Mouse (Mus musculus) intestine, embryonic 16.5 days (tissue): ENCODE results near the gene Fli1. TPM values are rescaled to one million over a fixed set of nuclear protein-coding genes. Genes with fewer than 3 reads are reported as not detected.

Source experiments
- ATAC-seq: fragments of 200-750 bp; cut with Nextera tagmentation; 2 replicates; pipeline ENCODE4 v1.8.0; 2017; ENCODE audit warnings: moderate TSS enrichment, moderate library complexity
- H3K27ac ChIP-seq: fragments of 300-500 bp; sonication (generic); 2 replicates; pipeline ENCODE4 v1.5.1; 2014; ENCODE audit warnings: mild to moderate bottlenecking, low read length
- H3K27me3 ChIP-seq: fragments of 300-500 bp; sonication (generic); replicated peaks from 2 replicates; pipeline ENCODE4 v1.6.1; 2014; ENCODE audit warnings: low read length, control low read depth, mixed read lengths; ENCODE audit not compliant: control insufficient read depth, insufficient read depth
- H3K36me3 ChIP-seq: fragments of 300-500 bp; sonication (generic); 2 replicates; pipeline ENCODE4 v1.6.1; 2014; ENCODE audit warnings: low read length, control low read depth; ENCODE audit not compliant: control insufficient read depth, insufficient read depth
- H3K4me1 ChIP-seq: fragments of 300-500 bp; sonication (generic); 2 replicates; pipeline ENCODE4 v1.6.1; 2014; ENCODE audit warnings: low read length, control low read depth, mixed read lengths; ENCODE audit not compliant: control insufficient read depth, insufficient read depth
- H3K4me2 ChIP-seq: fragments of 300-500 bp; sonication (generic); 2 replicates; pipeline ENCODE4 v1.6.1; 2014; ENCODE audit warnings: low read depth, low read length, control low read depth
- H3K4me3 ChIP-seq: fragments of 300-500 bp; sonication (generic); 2 replicates; pipeline ENCODE4 v1.5.1; 2014; ENCODE audit warnings: mild to moderate bottlenecking, low read length
- H3K9ac ChIP-seq: fragments of 300-500 bp; sonication (generic); 2 replicates; pipeline ENCODE4 v1.6.1; 2014; ENCODE audit warnings: low read depth, low read length
- H3K9me3 ChIP-seq: fragments of 300-500 bp; sonication (generic); 2 replicates; pipeline ENCODE4 v1.6.1; 2016; ENCODE audit warnings: low read length, control low read depth; ENCODE audit not compliant: control insufficient read depth
- WGBS: fragments of 180-500 bp; shearing (Covaris S2); extraction: QIAGEN DNeasy Blood & Tissue Kit; methylation state at CpG from one replicate; pipeline ENCODE4 v1.1.7; 2014; 5-methylcytosine and 5-hydroxymethylcytosine counted together
- polyA plus RNA-seq: library from polyadenylated mRNA; unstranded; fragments of >200 nt; fragmentation: Nextera tagmentation; extraction: Ambion mirVana; gene quantifications from 2 replicates; pipeline ENCODE4 v1.2.1, GENCODE M21; 2015

The Fli1 gene
- polyA plus RNA-seq, 1 experiment from 2014 or later: 10.1 TPM

DNA sequence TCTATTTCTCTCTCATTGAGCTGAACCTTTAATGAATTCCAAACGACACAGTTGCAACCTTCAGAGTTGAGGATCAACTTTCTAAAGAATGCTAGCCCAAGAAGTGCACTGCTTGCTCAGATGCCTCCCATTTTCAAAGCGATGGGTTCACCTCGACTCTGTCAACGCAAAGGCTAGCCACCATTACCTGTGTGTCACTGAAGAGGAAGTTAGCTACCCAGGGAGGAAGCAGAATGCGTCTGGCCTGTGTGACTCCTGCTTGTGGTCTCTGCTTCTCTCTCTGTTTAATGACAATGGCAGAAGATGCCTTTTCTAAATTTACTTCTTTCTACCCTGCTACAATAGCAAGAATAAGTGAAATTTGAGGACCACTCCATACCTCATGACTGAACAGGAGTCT lies 42.6 kb downstream of the Fli1 start:
- no peak for ATAC-seq
- no peak overlapping the region for H3K27ac ChIP-seq
- WGBS: 73% methylated on average over 5 of the region's 5 CpGs

DNA sequence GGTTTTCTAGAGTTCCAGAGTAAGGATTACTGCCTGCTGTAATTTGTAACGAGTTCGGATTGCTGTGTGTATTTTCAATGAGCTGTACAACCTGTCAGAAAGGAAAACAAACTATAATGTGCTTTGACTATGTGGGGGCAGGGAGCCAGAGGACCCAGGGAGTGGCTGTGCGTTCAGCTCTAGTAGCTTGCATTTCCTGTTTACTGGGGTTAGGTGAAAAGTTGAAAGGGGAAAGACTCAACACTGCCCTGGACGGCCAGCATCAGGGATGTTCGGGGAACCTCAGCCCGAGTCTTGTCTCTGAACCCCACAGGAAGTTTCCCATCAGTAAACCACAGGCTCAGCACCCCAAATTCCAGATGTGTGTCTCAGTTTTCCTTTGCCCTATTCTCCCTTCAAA lies 43.2 kb downstream of the Fli1 start:
- Histone ChIP-seq H3K27me3 (no peaks in the 10 kb centered on the region), H3K4me1 (peaks cover 3% of the 10 kb centered on the region; the same call in 1 of the 2 replicates), H3K9me3 (no peaks in the 10 kb centered on the region), H3K4me2 (no peak overlapping the region), H3K9ac (no peak overlapping the region), H3K27ac (no peak overlapping the region), H3K36me3 (no peaks in the 10 kb centered on the region), H3K4me3 (no peak overlapping the region)
- ATAC-seq: no peak
- 41% methylated on average over 6 of the region's 6 CpGs for WGBS

More for the DNA sequence above, 42.6 kb downstream of the Fli1 start:
- H3K4me3 ChIP-seq: no peak overlapping the region
- H3K36me3 ChIP-seq: no peaks in the 10 kb centered on the region
- H3K9me3 ChIP-seq: no peaks in the 10 kb centered on the region
- no peak overlapping the region for H3K9ac ChIP-seq
- peaks cover 3% of the 10 kb centered on the region; the same call in 1 of the 2 replicates for H3K4me1 ChIP-seq
- no peaks in the 10 kb centered on the region for H3K27me3 ChIP-seq
- no peak overlapping the region for H3K4me2 ChIP-seq

DNA sequence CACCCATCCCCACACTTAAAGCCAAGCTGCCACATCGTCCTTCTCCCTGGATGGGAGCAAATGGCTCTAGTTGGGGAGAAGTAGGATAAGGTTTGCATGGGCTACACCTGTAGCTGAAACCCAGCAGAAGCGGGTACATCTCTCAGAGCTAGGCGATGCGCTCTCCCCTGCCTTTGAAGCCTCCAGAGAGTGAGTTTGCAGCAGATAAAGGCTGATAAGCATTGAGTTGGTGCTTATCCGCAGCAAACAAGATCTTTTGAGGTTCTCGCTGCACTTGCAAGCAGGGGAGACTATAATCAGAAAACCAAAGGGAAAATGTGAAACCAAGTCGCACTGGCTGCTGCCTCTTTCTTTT lies 47.0 kb downstream of the Fli1 start:
- Histone ChIP-seq H3K4me2 (no peak overlapping the region), H3K27ac (no peak overlapping the region), H3K36me3 (no peaks in the 10 kb centered on the region), H3K4me1 (peaks cover 3% of the 10 kb centered on the region; the same call in 1 of the 2 replicates), H3K27me3 (no peaks in the 10 kb centered on the region), H3K4me3 (no peak overlapping the region), H3K9ac (no peak overlapping the region), H3K9me3 (no peaks in the 10 kb centered on the region)
- WGBS: 33% methylated on average over 7 of the region's 7 CpGs
- no peak for ATAC-seq

DNA sequence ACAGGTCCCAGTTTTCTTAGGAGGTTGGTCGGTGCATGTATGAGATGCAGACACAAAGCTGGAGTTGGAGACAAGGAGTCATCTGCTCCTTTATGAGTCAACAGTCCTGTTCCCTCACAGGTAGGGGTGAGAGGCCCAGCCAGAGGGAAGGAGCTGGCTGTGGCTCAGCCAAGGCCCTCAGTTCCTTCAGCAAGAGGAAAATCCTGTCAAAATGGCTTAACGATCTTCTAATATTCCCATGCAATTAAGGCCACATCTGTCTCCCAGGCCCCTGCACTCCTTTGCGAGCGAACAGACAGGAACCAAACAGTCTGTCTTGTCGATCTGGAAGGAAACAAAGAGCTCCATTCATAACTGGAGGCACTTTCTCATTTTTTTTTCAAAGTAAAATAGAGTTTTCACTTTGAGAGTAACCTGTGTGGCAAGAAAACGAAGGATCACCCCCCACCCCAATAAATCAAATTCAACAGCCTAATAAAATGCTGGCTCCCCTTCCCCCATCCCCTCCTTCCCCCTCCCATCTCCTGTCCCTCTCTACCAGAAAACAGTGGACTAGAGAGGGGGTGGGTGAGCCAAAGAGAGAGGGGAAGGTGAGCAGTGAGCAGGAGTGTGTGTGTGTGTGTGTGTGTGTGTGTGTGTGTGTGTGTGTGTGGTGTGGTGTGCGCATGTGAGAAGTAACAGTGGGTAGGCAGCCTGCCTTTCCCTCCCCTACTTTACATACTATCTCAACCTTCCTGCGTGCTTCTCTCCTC lies 47.6 kb downstream of the Fli1 start:
- Histone ChIP-seq H3K9me3 (no peaks in the 10 kb centered on the region), H3K4me1 (peaks cover 3% of the 10 kb centered on the region; the same call in 1 of the 2 replicates), H3K36me3 (no peaks in the 10 kb centered on the region), H3K27me3 (no peaks in the 10 kb centered on the region), H3K27ac (no peak overlapping the region), H3K4me2 (no peak overlapping the region), H3K4me3 (no peak overlapping the region), H3K9ac (no peak overlapping the region)
- ATAC-seq: no peak
- 25% methylated on average over 8 of the region's 8 CpGs for WGBS

DNA sequence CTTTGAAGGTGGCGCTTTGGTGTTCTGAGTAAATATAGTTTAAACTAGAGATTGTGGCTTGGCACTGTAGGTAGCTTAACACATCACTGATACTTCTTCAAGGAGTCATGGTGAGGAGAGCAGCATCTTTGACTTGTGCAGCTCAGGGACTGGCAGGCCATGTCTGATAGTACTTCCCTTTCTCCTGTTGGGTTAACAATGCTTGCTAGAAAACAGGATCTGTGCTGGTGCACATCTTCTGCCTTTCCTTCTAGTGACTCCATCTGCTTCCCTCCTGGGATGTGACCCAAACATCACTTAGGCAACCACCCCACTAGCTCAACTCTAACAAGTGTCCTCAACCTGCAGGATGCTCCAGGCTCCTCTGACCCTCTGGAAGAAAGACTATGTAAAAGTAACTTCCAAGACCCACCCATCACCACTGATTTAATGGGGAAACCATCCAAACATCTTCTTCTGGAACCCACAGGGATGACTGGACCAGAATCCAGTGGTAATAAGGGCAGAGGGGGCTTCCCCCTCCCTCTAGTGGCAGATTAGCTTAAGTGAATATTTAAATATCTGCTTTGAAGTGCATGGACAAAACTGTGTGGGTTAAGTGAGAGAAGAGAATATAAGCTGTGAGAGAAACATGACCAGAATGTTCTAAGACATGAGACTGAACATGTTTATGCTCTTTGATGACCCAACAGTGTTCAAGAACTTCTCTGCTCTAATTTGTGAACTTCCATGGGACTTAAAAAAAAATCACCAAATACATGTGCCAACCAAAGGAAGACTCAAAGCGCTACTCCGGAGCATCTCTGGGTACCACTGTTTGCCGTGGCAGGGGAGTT lies 48.9 kb downstream of the Fli1 start:
- no peak for ATAC-seq
- Histone ChIP-seq H3K27ac (no peak overlapping the region), H3K36me3 (no peaks in the 10 kb centered on the region), H3K9me3 (no peaks in the 10 kb centered on the region), H3K9ac (no peak overlapping the region), H3K4me1 (peaks cover 3% of the 10 kb centered on the region; the same call in 1 of the 2 replicates), H3K27me3 (no peaks in the 10 kb centered on the region), H3K4me2 (no peak overlapping the region), H3K4me3 (no peak overlapping the region)
- WGBS: 88% methylated on average over 4 of the region's 4 CpGs

DNA sequence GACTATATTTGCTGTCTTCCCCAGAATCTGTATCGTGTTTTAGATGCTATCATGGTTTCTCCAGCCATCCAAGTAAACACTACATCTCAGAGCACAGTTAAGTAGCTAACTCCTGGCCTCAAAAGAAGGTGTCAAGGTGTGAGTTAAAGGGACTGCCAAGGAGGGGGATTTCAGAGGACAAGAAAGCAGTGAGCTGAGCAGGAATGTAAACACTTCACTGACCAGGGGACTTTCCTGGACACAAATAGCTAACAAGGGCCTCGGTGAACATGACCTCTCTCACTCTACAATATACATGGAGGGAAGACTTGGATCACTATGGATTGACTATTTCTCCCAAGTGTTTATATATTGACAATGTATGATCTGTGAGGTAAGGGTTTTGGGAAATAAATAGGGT lies 49.9 kb downstream of the Fli1 start:
- H3K9ac ChIP-seq: no peak overlapping the region
- peaks cover 3% of the 10 kb centered on the region; the same call in 1 of the 2 replicates for H3K4me1 ChIP-seq
- 46% methylated on average over 2 of the region's 2 CpGs for WGBS
- no peak overlapping the region for H3K27ac ChIP-seq
- no peak overlapping the region for H3K4me2 ChIP-seq
- H3K9me3 ChIP-seq: no peaks in the 10 kb centered on the region
- no peaks in the 10 kb centered on the region for H3K36me3 ChIP-seq
- no peaks in the 10 kb centered on the region for H3K27me3 ChIP-seq
- ATAC-seq: no peak
- H3K4me3 ChIP-seq: no peak overlapping the region

DNA sequence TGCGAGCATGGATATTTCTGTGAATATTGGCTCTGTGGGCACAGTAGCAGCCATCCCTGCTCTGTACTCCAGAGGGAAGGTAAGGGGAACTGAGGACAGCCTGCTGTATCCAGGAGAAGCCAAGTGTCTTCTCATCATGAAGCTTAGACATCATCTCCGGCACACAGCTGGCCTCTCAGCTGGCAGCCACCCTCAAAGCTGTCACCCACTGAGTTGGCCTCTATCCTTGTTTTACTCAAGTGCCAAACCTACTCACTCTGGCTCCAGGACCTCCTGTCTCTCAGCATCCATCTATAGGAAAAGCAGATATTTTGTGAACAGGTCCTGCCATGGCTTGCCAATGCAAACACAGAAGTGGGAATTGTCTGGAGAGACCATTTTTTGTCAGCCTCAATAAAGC lies 51.2 kb downstream of the Fli1 start:
- 91% methylated on average over 2 of the region's 2 CpGs for WGBS
- Histone ChIP-seq H3K9ac (no peak overlapping the region), H3K27ac (no peak overlapping the region), H3K27me3 (no peaks in the 10 kb centered on the region), H3K9me3 (no peaks in the 10 kb centered on the region), H3K4me3 (no peak overlapping the region), H3K4me1 (peaks cover 3% of the 10 kb centered on the region; the same call in 1 of the 2 replicates), H3K36me3 (no peaks in the 10 kb centered on the region), H3K4me2 (no peak overlapping the region)
- no peak for ATAC-seq

DNA sequence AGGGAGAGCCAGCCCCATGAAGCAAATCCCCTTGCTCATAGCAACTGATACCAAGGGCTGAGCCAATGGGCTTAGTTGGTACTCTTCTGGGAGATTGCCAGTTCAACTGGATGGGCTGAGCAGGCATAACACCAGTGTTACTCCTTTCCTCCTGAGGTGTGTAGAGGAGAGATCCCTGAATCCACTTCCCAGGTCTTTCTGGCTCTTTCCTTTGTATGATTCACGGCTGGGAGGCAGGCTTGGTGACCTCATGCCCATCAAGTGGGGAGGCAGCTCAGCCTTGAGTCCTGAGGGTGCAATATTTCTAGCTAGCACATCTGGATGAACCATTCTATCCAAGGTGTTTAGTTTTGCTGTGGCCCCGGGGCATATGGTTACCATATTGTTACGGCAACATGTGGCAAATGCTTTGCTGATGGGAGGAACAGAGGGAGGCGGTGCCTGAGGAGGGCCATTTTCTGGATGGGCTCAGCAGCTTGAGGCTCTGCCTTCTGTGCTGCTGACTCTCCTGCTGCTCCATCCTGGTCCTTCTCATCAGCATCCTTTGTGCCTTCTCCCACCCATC lies 52.8 kb downstream of the Fli1 start:
- H3K4me2 ChIP-seq: no peak overlapping the region
- no peak overlapping the region for H3K9ac ChIP-seq
- H3K4me3 ChIP-seq: no peak overlapping the region
- ATAC-seq: no peak
- H3K4me1 ChIP-seq: no peaks in the 10 kb centered on the region
- no peak overlapping the region for H3K27ac ChIP-seq
- WGBS: 77% methylated on average over 4 of the region's 4 CpGs
- H3K9me3 ChIP-seq: no peaks in the 10 kb centered on the region
- no peaks in the 10 kb centered on the region for H3K36me3 ChIP-seq
- H3K27me3 ChIP-seq: no peaks in the 10 kb centered on the region

DNA sequence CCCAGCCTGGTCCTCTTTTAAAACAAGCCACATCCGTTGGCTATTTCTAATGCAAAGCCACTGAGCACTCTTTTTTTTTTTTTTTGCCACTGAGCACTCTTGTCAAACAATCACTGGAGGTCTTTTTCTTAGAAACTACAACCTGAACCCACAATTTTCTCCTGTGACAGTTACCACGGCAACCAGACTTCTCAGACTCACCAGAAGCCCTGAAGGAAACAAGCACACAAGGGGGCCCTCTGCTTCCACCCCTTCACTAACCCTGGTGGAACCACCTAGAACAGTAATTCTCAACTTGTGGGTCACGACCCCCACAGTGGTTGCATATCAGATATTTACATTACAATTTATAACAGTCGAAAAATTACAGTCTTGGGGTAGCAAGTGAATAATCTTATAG lies 53.3 kb downstream of the Fli1 start:
- Histone ChIP-seq H3K4me3 (no peak overlapping the region), H3K27ac (no peak overlapping the region), H3K9ac (no peak overlapping the region), H3K9me3 (no peaks in the 10 kb centered on the region), H3K4me2 (no peak overlapping the region), H3K36me3 (no peaks in the 10 kb centered on the region), H3K4me1 (no peaks in the 10 kb centered on the region), H3K27me3 (no peaks in the 10 kb centered on the region)
- ATAC-seq: no peak
- WGBS: 63% methylated on average over 4 of the region's 4 CpGs
